Mouse (Mus musculus) stomach, postnatal 0 days (tissue): ENCODE results near the gene Pgs1. TPM values are rescaled to one million over a fixed set of nuclear protein-coding genes. Genes with fewer than 3 reads are reported as not detected.

Experiments
- ATAC-seq: fragments of 200-750 bp; cut with Nextera tagmentation; 2 replicates; pipeline ENCODE4 v1.8.0; 2017; ENCODE audit not compliant: low FRiP score, low TSS enrichment
- DNase-seq: peaks from one replicate; pipeline ENCODE4 v3.0.0-alpha.2; 2016; ENCODE audit warnings: low spot score
- H3K27ac ChIP-seq: fragments of 300-500 bp; sonication (generic); replicated peaks from 2 replicates; pipeline ENCODE4 v1.5.1; 2014; ENCODE audit warnings: mild to moderate bottlenecking, control low read depth
- H3K27me3 ChIP-seq: fragments of 300-500 bp; sonication (generic); 2 replicates; pipeline ENCODE4 v1.6.1; 2014; ENCODE audit warnings: low read length; ENCODE audit not compliant: control insufficient read depth, insufficient read depth
- H3K36me3 ChIP-seq: fragments of 300-500 bp; sonication (generic); 2 replicates; pipeline ENCODE4 v1.6.1; 2014; ENCODE audit warnings: low read length, mixed read lengths; ENCODE audit not compliant: control insufficient read depth, insufficient read depth
- H3K4me1 ChIP-seq: fragments of 300-500 bp; sonication (generic); replicated peaks from 2 replicates; pipeline ENCODE4 v1.6.1; 2014; ENCODE audit warnings: antibody characterized with exemption; ENCODE audit not compliant: control insufficient read depth, insufficient read depth
- H3K4me2 ChIP-seq: fragments of 300-500 bp; sonication (generic); replicated peaks from 2 replicates; pipeline ENCODE4 v1.6.1; 2014; ENCODE audit warnings: low read depth, mild to moderate bottlenecking, control low read depth, moderate library complexity
- H3K4me3 ChIP-seq: fragments of 300-500 bp; sonication (generic); 2 replicates; pipeline ENCODE4 v1.5.1; 2014; ENCODE audit warnings: low read depth, low read length, control low read depth
- H3K9ac ChIP-seq: fragments of 300-500 bp; sonication (generic); 2 replicates; pipeline ENCODE4 v1.6.1; 2014; ENCODE audit warnings: mild to moderate bottlenecking, low read length, control low read depth, mixed read lengths
- H3K9me3 ChIP-seq: fragments of 300-500 bp; sonication (generic); 2 replicates; pipeline ENCODE4 v1.6.1; 2016; ENCODE audit warnings: low read length; ENCODE audit not compliant: control insufficient read depth
- CTCF ChIP-seq: IDR thresholded peaks from 2 replicates; pipeline ENCODE4 v1.5.1; 2016; ENCODE audit warnings: antibody characterized with exemption, low read depth, mild to moderate bottlenecking, moderate library complexity
- EP300 ChIP-seq: optimal IDR thresholded peaks from 2 replicates; pipeline ENCODE3; 2016; ENCODE audit warnings: antibody characterized with exemption
- WGBS: fragments of 180-500 bp; shearing (Covaris S2); extraction: QIAGEN DNeasy Blood & Tissue Kit; methylation state at CpG from one replicate; pipeline ENCODE4 v1.1.7; 2014; 5-methylcytosine and 5-hydroxymethylcytosine counted together
- polyA plus RNA-seq: library from polyadenylated mRNA; unstranded; fragments of >200 nt; fragmentation: Nextera tagmentation; extraction: Ambion mirVana; gene quantifications from 2 replicates; pipeline ENCODE4 v1.2.1, GENCODE M21; 2015

Gene Pgs1
- polyA plus RNA-seq, 1 experiment from 2014 or later, result 28.7 TPM

DNA sequence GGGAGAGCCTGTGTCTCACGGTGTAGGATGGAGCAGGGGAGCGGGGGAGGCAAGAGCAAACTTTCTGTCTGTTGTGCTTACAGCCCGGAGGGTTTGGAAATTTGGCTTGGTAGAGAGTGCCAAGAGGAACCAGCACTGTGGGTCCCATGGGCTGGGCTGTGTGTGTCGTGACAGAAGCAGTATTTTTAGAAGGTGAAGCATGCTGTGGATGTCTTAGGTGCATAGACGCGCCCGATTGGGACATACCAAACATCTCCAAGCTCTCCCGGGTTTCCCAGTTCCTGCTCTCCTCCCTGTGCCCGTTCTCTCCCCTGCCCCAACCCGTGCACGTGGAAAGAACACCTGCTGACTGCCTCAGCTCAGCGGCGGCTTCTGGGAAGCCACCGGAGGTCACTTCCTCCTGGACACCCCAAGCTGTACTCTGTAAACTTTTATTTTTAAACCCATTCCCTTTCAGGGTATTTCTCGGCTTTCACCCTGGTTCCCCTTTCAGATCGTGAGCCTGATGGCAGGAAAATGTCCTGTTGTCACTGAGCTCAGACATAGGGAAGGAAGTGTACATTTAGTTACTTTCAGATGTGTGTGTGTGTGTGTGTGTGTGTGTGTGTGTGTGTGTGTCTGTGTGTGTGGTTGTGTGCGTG, 26.2 kb upstream of the Pgs1 start:
- H3K9me3 ChIP-seq, result no peaks in the 10 kb centered on the region
- TF ChIP-seq EP300 (no peak), CTCF (no peak)
- H3K27ac ChIP-seq, result no peak overlapping the region
- no peaks in the 10 kb centered on the region for H3K27me3 ChIP-seq
- H3K36me3 ChIP-seq, result peaks cover 2% of the 10 kb centered on the region; the same call in 1 of the 2 replicates
- no peak for ATAC-seq
- 49% methylated on average over 17 of the region's 17 CpGs for WGBS
- no peak for DNase-seq
- no peak overlapping the region for H3K4me2 ChIP-seq
- H3K9ac ChIP-seq, result no peak overlapping the region
- H3K4me1 ChIP-seq, result peaks cover 13% of the 10 kb centered on the region
- H3K4me3 ChIP-seq, result no peak overlapping the region

DNA sequence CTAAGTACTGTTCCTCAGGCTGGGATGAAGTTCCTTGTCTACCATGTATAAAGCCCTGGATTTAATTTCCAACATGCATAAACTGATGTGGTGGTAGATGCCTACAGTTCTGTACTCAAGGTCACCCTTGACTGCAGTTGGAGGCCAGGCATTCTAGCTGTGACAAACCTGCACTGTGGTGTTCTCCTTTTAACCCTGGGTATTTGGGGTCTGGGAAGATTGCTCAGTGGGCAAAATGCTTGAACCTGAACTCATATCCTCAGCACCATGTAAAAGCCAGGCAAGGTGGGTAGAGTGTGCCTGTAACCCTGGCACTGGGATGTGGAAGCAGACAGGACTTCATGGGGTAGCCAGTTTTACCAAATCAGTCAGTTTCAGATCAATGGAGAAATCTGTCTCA, 25.5 kb upstream of the Pgs1 start:
- no peak for ATAC-seq
- H3K9me3 ChIP-seq, result no peaks in the 10 kb centered on the region
- TF ChIP-seq EP300, result no peak
- TF ChIP-seq CTCF, result no peak
- DNase-seq, result no peak
- H3K27ac ChIP-seq, result no peak overlapping the region
- H3K36me3 ChIP-seq, result peaks cover 4% of the 10 kb centered on the region; the same call in 1 of the 2 replicates
- no peak overlapping the region for H3K4me2 ChIP-seq
- H3K27me3 ChIP-seq, result no peaks in the 10 kb centered on the region
- no peak overlapping the region for H3K4me3 ChIP-seq
- no peak overlapping the region for H3K9ac ChIP-seq
- H3K4me1 ChIP-seq, result peaks cover 11% of the 10 kb centered on the region

DNA sequence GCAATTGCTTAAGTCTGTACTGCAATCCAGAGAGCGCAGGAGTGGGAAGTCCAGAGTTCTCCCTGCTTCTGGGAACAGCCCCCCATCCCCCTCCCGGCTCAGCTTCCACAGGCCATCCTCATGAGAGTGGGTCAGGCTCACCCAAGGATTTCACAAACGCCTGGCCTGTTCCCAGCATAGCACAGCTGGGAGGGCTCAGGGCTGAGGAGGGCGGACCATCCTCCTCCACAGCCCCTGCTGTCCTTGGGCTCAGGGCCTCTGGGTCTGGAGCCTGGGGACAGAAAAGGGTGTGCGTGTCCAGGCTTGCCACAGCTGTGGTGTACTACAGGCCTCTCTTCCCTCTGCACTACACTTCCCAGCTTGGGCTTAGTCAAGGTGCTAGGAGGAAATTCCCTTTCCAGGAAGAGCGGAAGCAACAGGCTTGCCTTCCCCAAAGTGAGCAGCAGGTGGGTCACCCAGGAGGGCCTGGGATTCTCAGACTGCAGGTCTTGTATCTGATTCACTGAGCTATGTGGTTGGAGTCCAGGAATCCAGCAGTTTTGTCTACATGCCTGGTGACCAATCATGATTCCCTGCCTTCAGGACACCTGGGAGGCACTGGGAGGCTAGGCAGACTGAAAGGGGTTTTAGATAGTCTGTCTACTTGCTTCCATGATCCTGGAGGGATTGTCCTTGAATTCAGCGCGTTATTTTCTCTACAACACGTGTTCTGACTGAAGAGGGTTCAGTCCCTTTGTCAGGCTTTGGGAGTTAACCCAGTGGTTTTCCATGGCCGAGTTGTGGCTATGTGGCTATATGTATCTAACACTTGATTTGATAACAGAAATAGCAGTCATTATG, 23.6 kb upstream of the Pgs1 start:
- TF ChIP-seq EP300 (no peak), CTCF (no peak)
- peaks cover 6% of the 10 kb centered on the region for H3K36me3 ChIP-seq
- 17% methylated on average over 10 of the region's 10 CpGs for WGBS
- DNase-seq (peak; percentile 77), ATAC-seq (peak; percentile 73)
- H3K27ac ChIP-seq, result peak overlapping the region; percentile 94
- peak overlapping the region; percentile 73; the same call in 1 of the 2 replicates for H3K4me2 ChIP-seq
- H3K9me3 ChIP-seq, result no peaks in the 10 kb centered on the region
- H3K27me3 ChIP-seq, result no peaks in the 10 kb centered on the region
- no peak overlapping the region for H3K4me3 ChIP-seq
- peaks cover 22% of the 10 kb centered on the region for H3K4me1 ChIP-seq
- H3K9ac ChIP-seq, result peak overlapping the region; percentile 28; the same call in 1 of the 2 replicates

DNA sequence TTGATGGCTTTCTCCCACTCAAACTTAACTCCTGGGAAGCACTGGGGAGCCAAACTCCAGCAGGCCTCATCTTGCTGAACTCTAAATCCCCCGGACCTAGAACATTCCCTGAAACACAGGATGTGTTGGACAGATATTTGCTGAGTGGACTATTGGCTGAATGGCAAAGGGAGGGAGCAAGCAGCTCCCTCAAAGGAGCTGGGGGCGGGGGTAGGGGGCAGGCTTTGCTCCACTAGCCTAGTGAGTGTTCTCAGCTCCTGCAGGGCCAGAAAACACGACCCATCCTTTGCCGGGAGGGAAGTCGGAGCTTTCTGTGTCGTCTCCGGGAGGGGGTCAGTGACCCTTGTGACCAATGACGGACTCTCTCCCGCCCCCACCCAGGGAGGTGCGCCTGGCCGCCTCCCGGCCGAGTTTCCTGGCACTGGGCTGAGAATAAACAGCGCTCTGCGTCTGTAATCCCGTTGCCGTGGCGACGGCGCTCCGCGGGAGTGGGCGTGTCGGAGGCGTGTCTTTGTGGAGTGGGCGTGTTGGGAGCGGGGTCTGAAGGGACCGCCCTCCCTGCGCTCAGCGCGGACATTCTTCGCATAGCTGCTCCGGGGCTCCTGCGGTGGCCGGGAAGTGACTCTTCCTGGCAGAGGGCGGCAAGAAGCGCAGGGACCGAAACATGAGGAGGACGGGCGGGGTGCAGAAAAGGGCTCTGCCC, 22.9 kb upstream of the Pgs1 start:
- ATAC-seq, result peak; percentile 89

DNA sequence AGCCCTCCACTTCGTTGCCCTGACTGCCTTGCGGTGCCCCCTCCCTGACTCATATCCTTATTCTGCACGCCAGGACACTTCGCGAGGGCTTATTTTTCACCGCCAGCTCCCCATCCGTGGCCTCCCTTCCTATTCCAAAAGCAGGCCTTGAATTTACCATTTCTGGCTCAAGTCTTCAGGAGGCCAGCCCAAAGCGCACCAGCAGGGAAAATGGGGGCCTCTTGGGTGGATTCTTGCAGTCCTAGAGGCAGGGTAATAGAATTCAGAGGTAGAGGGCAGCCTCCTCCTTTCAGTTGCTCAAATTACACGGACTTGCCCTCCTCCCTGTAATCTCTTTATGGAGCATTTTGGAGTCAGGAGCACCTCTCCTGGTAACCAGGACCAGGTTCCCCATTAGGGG, 22.2 kb upstream of the Pgs1 start:
- DNase-seq, result no peak
- no peaks in the 10 kb centered on the region for H3K27me3 ChIP-seq
- no peaks in the 10 kb centered on the region for H3K9me3 ChIP-seq
- no peak for ATAC-seq
- peak overlapping the region; percentile 73 for H3K4me2 ChIP-seq
- H3K4me1 ChIP-seq, result peaks cover 19% of the 10 kb centered on the region
- no peak for TF ChIP-seq EP300
- TF ChIP-seq CTCF, result 0 out of 2 replicates have a peak, but pooled peaks have one; percentile 32
- H3K27ac ChIP-seq, result peak overlapping the region; percentile 94
- whole genome bisulfite sequencing, result 3% methylated on average over 9 of the region's 9 CpGs
- peak overlapping the region; percentile 43; the same call in 1 of the 2 replicates for H3K9ac ChIP-seq
- H3K36me3 ChIP-seq, result peaks cover 8% of the 10 kb centered on the region
- peak overlapping the region; percentile 36 for H3K4me3 ChIP-seq

More for the DNA sequence above, 22.9 kb upstream of the Pgs1 start:
- H3K36me3 ChIP-seq, result peaks cover 8% of the 10 kb centered on the region
- peak overlapping the region; percentile 94 for H3K27ac ChIP-seq
- peak overlapping the region; percentile 73 for H3K4me2 ChIP-seq
- peak overlapping the region; percentile 43 for H3K9ac ChIP-seq
- DNase-seq, result peak; percentile 99
- H3K9me3 ChIP-seq, result no peaks in the 10 kb centered on the region
- peak overlapping the region; percentile 36 for H3K4me3 ChIP-seq
- TF ChIP-seq CTCF, result peak; percentile 40
- no peak for TF ChIP-seq EP300
- H3K27me3 ChIP-seq, result no peaks in the 10 kb centered on the region
- H3K4me1 ChIP-seq, result peaks cover 22% of the 10 kb centered on the region
- WGBS, result under 1% methylated on average over 40 of the region's 40 CpGs
